Mouse (Mus musculus) MEL (cell line): ENCODE measurements around the gene Cep135. TPM values are rescaled to one million over a fixed set of nuclear protein-coding genes. Genes with fewer than 3 reads are reported as not detected.

Experiments used
- DNase-seq: peaks from one replicate; pipeline ENCODE4 v3.0.0; 2011; ENCODE audit warnings: low read depth, low spot score
- H3K27ac ChIP-seq: 2 replicates; pipeline ENCODE4 v1.5.1; 2012; ENCODE audit warnings: low read depth, mild to moderate bottlenecking, control low read depth, low read length, moderate library complexity; ENCODE audit not compliant: control insufficient read depth
- H3K27me3 ChIP-seq, 2 experiments: fragments of 150-350 bp in 1 of 2; sonication (generic) in 1 of 2; 2 replicates each; pipeline ENCODE4 v1.6.1; 2012; ENCODE audit warnings: low read length in 2 of 2, mild to moderate bottlenecking in 2 of 2, improper control_type of control experiment in 1 of 2, moderate library complexity in 1 of 2; ENCODE audit not compliant: insufficient read depth in 2 of 2, control insufficient read depth in 1 of 2
- H3K36me3 ChIP-seq, 2 experiments: 2 replicates each; pipeline ENCODE4 v1.6.1; 2012 to 2014; ENCODE audit warnings: low read length in 2 of 2, improper control_type of control experiment in 1 of 2, inconsistent platforms in 1 of 2, mild to moderate bottlenecking in 1 of 2; ENCODE audit not compliant: insufficient read depth in 2 of 2, control insufficient read depth in 1 of 2
- H3K4me1 ChIP-seq, 2 experiments: fragments of 150-350 bp in 1 of 2; sonication (generic) in 1 of 2; 2 replicates each; pipeline ENCODE4 v1.6.1; 2012; ENCODE audit warnings: low read length in 2 of 2, improper control_type of control experiment in 1 of 2, mild to moderate bottlenecking in 1 of 2; ENCODE audit not compliant: insufficient read depth in 2 of 2, control insufficient read depth in 1 of 2
- H3K4me3 ChIP-seq, 2 experiments: fragments of 150-350 bp in 1 of 2; sonication (generic) in 1 of 2; 2 replicates each; pipeline ENCODE4 v1.5.1; 2012; ENCODE audit warnings: low read depth in 2 of 2, low read length in 2 of 2, mild to moderate bottlenecking in 2 of 2, moderate library complexity in 2 of 2, control low read depth in 1 of 2, improper control_type of control experiment in 1 of 2; ENCODE audit not compliant: control insufficient read depth in 1 of 2, insufficient read depth in 1 of 2
- H3K79me2 ChIP-seq: 2 replicates; pipeline ENCODE4 v1.6.1; 2012; ENCODE audit warnings: mild to moderate bottlenecking, low read length, moderate library complexity; ENCODE audit not compliant: control insufficient read depth, poor library complexity, insufficient read depth
- H3K9ac ChIP-seq: 2 replicates; pipeline ENCODE4 v1.6.1; 2012; ENCODE audit warnings: low read depth, mild to moderate bottlenecking, control low read depth, low read length, moderate library complexity; ENCODE audit not compliant: control insufficient read depth, poor library complexity, severe bottlenecking
- H3K9me3 ChIP-seq: fragments of 150-350 bp; sonication (generic); replicated peaks from 2 replicates; pipeline ENCODE4 v1.6.1; 2012; ENCODE audit warnings: mild to moderate bottlenecking, low read length, improper control_type of control experiment, moderate library complexity; ENCODE audit not compliant: insufficient read depth
- BHLHE40 ChIP-seq: IDR thresholded peaks from 2 replicates; pipeline ENCODE4 v1.6.1; 2012; ENCODE audit warnings: low read depth, mild to moderate bottlenecking, inconsistent platforms, low read length, improper control_type of control experiment, borderline replicate concordance
- CHD1 ChIP-seq: IDR thresholded peaks from 2 replicates; pipeline ENCODE4 v1.6.1; 2012; ENCODE audit warnings: low read depth, mild to moderate bottlenecking, inconsistent platforms, low read length, improper control_type of control experiment
- CTCF ChIP-seq, 3 experiments: IDR thresholded peaks in 2 of 3; conservative IDR thresholded peaks in 1 of 3; 2 replicates each; pipeline ENCODE4 v1.5.1; 2011 to 2012; ENCODE audit warnings: low read length in 3 of 3, low read depth in 2 of 3, mild to moderate bottlenecking in 2 of 3, improper control_type of control experiment in 1 of 3, inconsistent platforms in 1 of 3, mixed read lengths in 1 of 3, moderate library complexity in 1 of 3; ENCODE audit not compliant: control insufficient read depth in 1 of 3, insufficient read depth in 1 of 3, poor library complexity in 1 of 3, severe bottlenecking in 1 of 3
- ELF1 ChIP-seq: IDR thresholded peaks from 2 replicates; pipeline ENCODE4 v1.6.1; 2014; ENCODE audit warnings: low read depth, mild to moderate bottlenecking, inconsistent platforms, low read length, improper control_type of control experiment, moderate library complexity
- EP300 ChIP-seq, 2 experiments: IDR thresholded peaks; 2 replicates each; pipeline ENCODE4 v1.6.1; 2011; ENCODE audit warnings: improper control_type of control experiment in 2 of 2, low read length in 2 of 2, low read depth in 1 of 2, mild to moderate bottlenecking in 1 of 2
- GABPA ChIP-seq: IDR thresholded peaks from 2 replicates; pipeline ENCODE4 v1.6.1; 2012; ENCODE audit warnings: low read depth, mild to moderate bottlenecking, inconsistent platforms, low read length, improper control_type of control experiment, moderate library complexity
- GATA1 ChIP-seq: IDR thresholded peaks from 2 replicates; pipeline ENCODE4 v1.6.1; 2011; ENCODE audit warnings: low read depth, low read length, improper control_type of control experiment
- JUND ChIP-seq: IDR thresholded peaks from 2 replicates; pipeline ENCODE4 v1.6.1; 2011; ENCODE audit warnings: low read depth, mild to moderate bottlenecking, improper control_type of control experiment, low read length
- MAFK ChIP-seq: IDR thresholded peaks from 2 replicates; pipeline ENCODE4 v1.6.1; 2011; ENCODE audit warnings: low read depth, mild to moderate bottlenecking, low read length, improper control_type of control experiment, borderline replicate concordance
- MAX ChIP-seq: IDR thresholded peaks from 2 replicates; pipeline ENCODE4 v1.6.1; 2011; ENCODE audit warnings: low read length, improper control_type of control experiment
- MEF2A ChIP-seq: IDR thresholded peaks from 2 replicates; pipeline ENCODE4 v1.6.1; 2014; ENCODE audit warnings: low read depth, mild to moderate bottlenecking, inconsistent platforms, low read length, improper control_type of control experiment; ENCODE audit not compliant: poor library complexity, insufficient replicate concordance, severe bottlenecking; ENCODE audit errors: extremely low read depth
- MXI1 ChIP-seq: IDR thresholded peaks from 2 replicates; pipeline ENCODE4 v1.6.1; 2011; ENCODE audit warnings: mild to moderate bottlenecking, low read depth, low read length, improper control_type of control experiment
- MYB ChIP-seq: IDR thresholded peaks from 2 replicates; pipeline ENCODE4 v1.6.1; 2011; ENCODE audit warnings: mild to moderate bottlenecking, low read depth, low read length, improper control_type of control experiment
- NELFE ChIP-seq: IDR thresholded peaks from 2 replicates; pipeline ENCODE4 v1.6.1; 2011; ENCODE audit warnings: low read depth, low read length, improper control_type of control experiment
- NRF1 ChIP-seq: IDR thresholded peaks from 2 replicates; pipeline ENCODE4 v1.6.1; 2014; ENCODE audit warnings: low read depth, mild to moderate bottlenecking, inconsistent platforms, low read length, improper control_type of control experiment, moderate library complexity; ENCODE audit not compliant: poor library complexity, insufficient read depth, severe bottlenecking
- POLR2A ChIP-seq, 2 experiments: IDR thresholded peaks; 2 replicates each; pipeline ENCODE4 v1.6.1; 2011 to 2012; ENCODE audit warnings: low read length in 2 of 2, mild to moderate bottlenecking in 2 of 2, control low read depth in 1 of 2, improper control_type of control experiment in 1 of 2, low read depth in 1 of 2, moderate library complexity in 1 of 2; ENCODE audit not compliant: control insufficient read depth in 1 of 2, insufficient read depth in 1 of 2, poor library complexity in 1 of 2
- POLR2AphosphoS5 ChIP-seq: IDR thresholded peaks from 2 replicates; pipeline ENCODE4 v1.6.1; 2012; ENCODE audit warnings: low read depth, borderline replicate concordance, mild to moderate bottlenecking, inconsistent platforms, low read length, moderate library complexity, mixed read lengths
- RAD21 ChIP-seq: IDR thresholded peaks from 2 replicates; pipeline ENCODE4 v1.6.1; 2011; ENCODE audit warnings: mild to moderate bottlenecking, low read depth, low read length, improper control_type of control experiment
- RCOR1 ChIP-seq: IDR thresholded peaks from 2 replicates; pipeline ENCODE4 v1.6.1; 2012; ENCODE audit warnings: low read depth, mild to moderate bottlenecking, inconsistent platforms, low read length, improper control_type of control experiment
- SIN3A ChIP-seq: IDR thresholded peaks from 2 replicates; pipeline ENCODE4 v1.6.1; 2012; ENCODE audit warnings: low read length, improper control_type of control experiment, inconsistent platforms
- SMC3 ChIP-seq: IDR thresholded peaks from 2 replicates; pipeline ENCODE4 v1.6.1; 2011; ENCODE audit warnings: low read depth, low read length, improper control_type of control experiment
- TAL1 ChIP-seq: IDR thresholded peaks from 2 replicates; pipeline ENCODE4 v1.6.1; 2012; ENCODE audit warnings: mild to moderate bottlenecking, inconsistent platforms, low read length, moderate library complexity, mixed read lengths
- TCF12 ChIP-seq: IDR thresholded peaks from 2 replicates; pipeline ENCODE4 v1.6.1; 2014; ENCODE audit warnings: low read depth, mild to moderate bottlenecking, inconsistent platforms, low read length, improper control_type of control experiment, moderate library complexity
- UBTF ChIP-seq: IDR thresholded peaks from 2 replicates; pipeline ENCODE4 v1.6.1; 2012; ENCODE audit warnings: low read depth, mild to moderate bottlenecking, inconsistent platforms, low read length, improper control_type of control experiment, moderate library complexity, borderline replicate concordance; ENCODE audit not compliant: insufficient read depth
- USF1 ChIP-seq: IDR thresholded peaks from 2 replicates; pipeline ENCODE4 v1.6.1; 2014; ENCODE audit warnings: low read depth, mild to moderate bottlenecking, inconsistent platforms, low read length, improper control_type of control experiment, moderate library complexity
- USF2 ChIP-seq, 2 experiments: IDR thresholded peaks; 2 replicates each; pipeline ENCODE4 v1.6.1; 2011 to 2012; ENCODE audit warnings: improper control_type of control experiment in 2 of 2, low read length in 2 of 2, borderline replicate concordance in 1 of 2, inconsistent platforms in 1 of 2, low read depth in 1 of 2, mild to moderate bottlenecking in 1 of 2; ENCODE audit not compliant: insufficient read depth in 1 of 2
- ZC3H11A ChIP-seq: IDR thresholded peaks from 2 replicates; pipeline ENCODE4 v1.6.1; 2012; ENCODE audit warnings: low read depth, mild to moderate bottlenecking, inconsistent platforms, low read length, improper control_type of control experiment
- ZKSCAN1 ChIP-seq: IDR thresholded peaks from 2 replicates; pipeline ENCODE4 v1.6.1; 2012; ENCODE audit warnings: low read depth, mild to moderate bottlenecking, inconsistent platforms, low read length, improper control_type of control experiment, moderate library complexity
- ZMIZ1 ChIP-seq: IDR thresholded peaks from 2 replicates; pipeline ENCODE4 v1.6.1; 2012; ENCODE audit warnings: low read depth, mild to moderate bottlenecking, inconsistent platforms, low read length, improper control_type of control experiment, moderate library complexity
- ZNF384 ChIP-seq: IDR thresholded peaks from 2 replicates; pipeline ENCODE4 v1.6.1; 2012; ENCODE audit warnings: low read depth, mild to moderate bottlenecking, inconsistent platforms, low read length, improper control_type of control experiment
- polyA plus RNA-seq, 2 experiments: library from polyadenylated mRNA; stranded (reverse) in 1 of 2; unstranded in 1 of 2; fragments of >175 nt in 1 of 2; fragments of >200 nt in 1 of 2; gene quantifications; 2 replicates each; pipeline versions ENCODE4 v1.2.1 to v1.2.4; 2012; ENCODE audit warnings: low replicate concordance in 2 of 2, low read depth in 1 of 2; ENCODE audit not compliant: insufficient read length in 2 of 2, insufficient read depth in 1 of 2, missing spikeins in 1 of 2
- total RNA-seq: library from RNA; depleted of rRNA; stranded (reverse); fragments of 300-350 nt; gene quantifications from 2 replicates; pipeline ENCODE4 v1.2.3, GENCODE M21; 2012

Cep135 gene
- total and polyA plus RNA-seq, 3 experiments: 9.2 to 9.3 TPM; not detected in 1

- TF ChIP-seq GABPA: no peak
- no peak for TF ChIP-seq TAL1
- TF ChIP-seq SMC3: peak; percentile 7; the same call in 1 of the 2 replicates
- TF ChIP-seq JUND: no peak
Observed at GRCm38 (mm10) chr5:76657245-76658083, 69.0 kb downstream of the Cep135 start (continued).

GRCm38 (mm10) chr5:76658084-76658934, 69.8 kb downstream of the Cep135 start:
- Histone ChIP-seq H3K27ac (peak overlapping the region; percentile 72), H3K27me3 (no peaks in the 10 kb centered on the region), H3K36me3 (peaks cover 0 to 34% of the 10 kb centered on the region in 2 experiments; a peak in 2 of 4 replicates), H3K79me2 (peaks cover 5% of the 10 kb centered on the region; the same call in 1 of the 2 replicates), H3K9me3 (no peaks in the 10 kb centered on the region), H3K4me3 (peak overlapping the region; percentile 71 to 76), H3K4me1 (peaks cover 13 to 27% of the 10 kb centered on the region in 2 experiments), H3K9ac (peak overlapping the region; percentile 71)
- DNase-seq: peak; percentile 90
- TF ChIP-seq CTCF (IDR thresholded peaks at IDR 0.05 in 2 of 3, conservative IDR thresholded peaks at IDR 0.05 in 1 of 3; ENCODE audit: control insufficient read depth in 1 of 3, insufficient read depth in 1 of 3, low read depth in 2 of 3, low read length in 3 of 3, poor library complexity in 1 of 3, severe bottlenecking in 1 of 3) (no peak), ELF1 (no peak), MAFK (no peak), MYB (peak; percentile 93), NELFE (peak; percentile 62), ZMIZ1 (no peak), MAX (peak; percentile 54), SMC3 (no peak), ZNF384 (peak; percentile 88), POLR2A (IDR thresholded peaks at IDR 0.05; ENCODE audit: control insufficient read depth in 1 of 2, insufficient read depth in 1 of 2, low read depth in 1 of 2, low read length in 2 of 2, poor library complexity in 1 of 2) (peak; percentile 33 to 61; a peak in 2 of 4 replicates), GABPA (no peak), TCF12 (peak; percentile 87), MEF2A (no peak), UBTF (0 out of 2 replicates have a peak, but pooled peaks have one; percentile 27), RCOR1 (peak; percentile 67), SIN3A (peak; percentile 82), GATA1 (peak; percentile 88), RAD21 (no peak; the same call in 1 of the 2 replicates), ZKSCAN1 (no peak), EP300 (IDR thresholded peaks at IDR 0.05; ENCODE audit: low read depth in 1 of 2, low read length in 2 of 2) (peak; percentile 82 to 95), USF2 (IDR thresholded peaks at IDR 0.05; ENCODE audit: borderline replicate concordance in 1 of 2, insufficient read depth in 1 of 2, low read depth in 1 of 2, low read length in 2 of 2) (no peak), CHD1 (no peak; the same call in 1 of the 2 replicates), POLR2AphosphoS5 (no peak), BHLHE40 (no peak; the same call in 1 of the 2 replicates), JUND (no peak), ZC3H11A (no peak), MXI1 (peak; percentile 77), NRF1 (no peak), USF1 (no peak)
